Mouse (Mus musculus) embryo, embryonic 11 days (tissue): Measurements from ENCODE around the gene Tmem175.

Experiments used
- DNase-seq: peaks from one replicate; pipeline ENCODE4 v3.0.0-alpha.2; 2015

Gene Tmem175

DNA sequence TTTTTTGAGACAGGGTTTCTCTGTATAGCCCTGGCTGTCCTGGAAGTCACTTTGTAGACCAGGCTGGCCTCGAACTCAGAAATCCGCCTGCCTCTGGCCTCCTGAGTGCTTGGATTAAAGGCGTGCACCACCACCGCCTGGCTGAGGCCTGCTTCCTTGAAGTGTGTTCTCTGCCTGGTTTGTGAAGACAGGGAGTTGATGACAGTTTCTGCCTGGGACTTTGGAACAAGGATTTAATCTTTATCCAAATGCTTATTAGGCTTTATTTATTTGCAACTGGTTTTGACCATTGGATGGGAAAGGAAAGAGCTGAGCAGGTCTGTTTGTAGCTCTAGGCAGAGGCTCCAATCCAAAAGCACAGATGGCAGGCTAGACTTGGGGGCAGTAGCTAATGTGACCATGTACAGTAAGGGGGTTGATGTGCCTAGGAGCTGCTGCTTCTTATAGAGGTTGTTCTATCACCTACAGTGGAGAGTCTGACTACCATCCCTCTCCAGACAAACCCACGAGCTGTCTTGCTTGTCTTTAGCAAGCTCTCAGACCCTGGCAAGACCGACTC is 48.8 kb downstream of the Tmem175 start:
- no peak for DNase-seq

DNA sequence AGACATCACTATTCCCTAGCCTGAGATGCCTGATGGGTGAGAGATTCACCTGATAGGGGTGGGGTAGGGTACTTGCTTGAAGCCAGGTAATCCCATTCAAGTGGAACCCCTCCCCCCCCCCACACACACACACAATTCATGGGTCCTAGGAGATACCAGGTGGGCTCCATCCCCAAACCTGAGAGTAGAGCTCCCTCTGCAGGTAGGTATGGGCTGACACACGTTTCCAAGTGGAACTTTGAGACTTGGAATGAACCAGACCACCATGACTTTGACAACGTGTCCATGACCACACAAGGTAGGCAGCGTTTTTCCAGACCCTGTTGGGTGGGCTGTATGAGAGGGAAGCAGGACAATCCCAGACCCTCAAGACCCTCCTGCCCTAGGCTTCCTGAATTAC is 50.3 kb downstream of the Tmem175 start:
- DNase-seq = no peak

DNA sequence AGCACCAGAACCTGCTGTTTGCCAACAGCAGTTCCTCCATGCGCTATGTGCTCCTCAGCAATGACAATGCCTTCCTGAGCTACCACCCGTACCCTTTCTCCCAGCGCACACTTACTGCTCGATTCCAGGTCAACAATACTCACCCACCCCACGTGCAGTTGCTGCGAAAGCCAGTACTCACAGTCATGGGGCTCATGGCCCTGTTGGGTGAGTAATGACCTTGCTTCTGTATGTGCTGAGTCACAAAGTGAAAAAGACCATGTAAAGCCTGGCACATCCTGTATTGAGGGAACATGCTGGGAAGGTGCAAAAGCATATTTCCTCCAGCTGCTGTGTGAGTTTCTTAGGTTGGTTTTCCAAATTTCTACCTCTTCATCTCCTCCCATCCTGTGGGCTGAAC is 51.3 kb downstream of the Tmem175 start:
- no peak for DNase-seq

DNA sequence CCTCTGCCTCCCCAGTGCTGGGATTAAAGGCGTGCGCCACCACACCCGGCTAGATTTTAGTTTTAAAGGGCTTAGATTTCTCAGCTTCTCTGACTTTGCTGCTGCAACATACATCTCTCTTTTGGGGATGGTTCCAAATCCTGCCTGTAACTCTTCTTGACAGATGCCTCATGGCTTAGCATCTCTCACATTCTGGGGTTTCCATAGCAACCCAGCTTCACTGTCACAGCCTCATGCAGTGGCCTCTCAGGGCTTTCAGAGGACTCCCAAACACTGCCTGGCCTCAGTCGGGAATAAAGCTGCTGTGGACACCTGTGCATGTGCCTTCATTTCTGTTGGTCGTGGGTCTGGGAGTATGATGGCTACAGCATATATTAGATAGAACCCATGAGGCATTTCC is 59.5 kb downstream of the Tmem175 start:
- DNase-seq = no peak

DNA sequence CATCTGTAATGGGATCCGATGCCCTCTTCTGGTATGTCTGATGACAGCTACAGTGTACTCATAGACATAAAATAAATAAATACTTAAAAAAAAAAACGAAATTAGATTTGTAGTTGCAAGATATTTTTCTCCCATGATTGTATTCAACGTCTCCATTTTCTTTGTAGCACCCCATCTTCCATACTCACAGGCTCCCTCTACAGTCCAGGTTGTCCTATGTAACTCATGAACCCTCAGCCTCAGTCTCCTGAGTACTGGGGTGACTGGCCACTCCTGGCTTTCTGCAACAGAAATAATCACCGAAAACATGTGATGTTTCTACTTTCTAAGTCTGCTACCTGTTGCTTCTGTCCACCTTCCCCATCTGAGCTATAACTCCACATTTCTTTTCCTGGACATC is 61.6 kb downstream of the Tmem175 start:
- no peak for DNase-seq

DNA sequence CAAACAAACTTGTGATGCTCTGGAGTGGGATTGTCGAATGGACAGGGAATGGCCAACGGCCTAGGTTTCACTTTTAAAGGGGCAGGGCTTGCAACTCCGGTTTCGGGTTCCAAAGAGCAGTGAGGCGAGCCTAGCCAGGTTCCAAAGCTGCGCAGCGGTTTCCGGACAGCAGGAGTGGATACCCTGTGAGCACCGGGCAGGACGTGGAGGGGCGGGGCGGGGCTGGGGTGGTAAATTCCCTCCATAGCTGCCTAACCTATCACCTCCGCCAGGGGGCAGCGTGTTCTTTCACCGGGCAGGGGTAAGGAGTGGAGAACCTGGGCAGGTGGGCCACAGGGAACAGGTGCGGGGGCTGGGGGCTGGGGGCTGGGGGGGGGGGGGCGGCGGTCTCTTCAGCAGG is 62.7 kb downstream of the Tmem175 start, which contains the start of gene Fgfrl1:
Gene Fgfrl1 (plus strand): TSS at position 112 of the 400 bp plus-strand sequence.
- DNase-seq = peak; percentile 68

DNA sequence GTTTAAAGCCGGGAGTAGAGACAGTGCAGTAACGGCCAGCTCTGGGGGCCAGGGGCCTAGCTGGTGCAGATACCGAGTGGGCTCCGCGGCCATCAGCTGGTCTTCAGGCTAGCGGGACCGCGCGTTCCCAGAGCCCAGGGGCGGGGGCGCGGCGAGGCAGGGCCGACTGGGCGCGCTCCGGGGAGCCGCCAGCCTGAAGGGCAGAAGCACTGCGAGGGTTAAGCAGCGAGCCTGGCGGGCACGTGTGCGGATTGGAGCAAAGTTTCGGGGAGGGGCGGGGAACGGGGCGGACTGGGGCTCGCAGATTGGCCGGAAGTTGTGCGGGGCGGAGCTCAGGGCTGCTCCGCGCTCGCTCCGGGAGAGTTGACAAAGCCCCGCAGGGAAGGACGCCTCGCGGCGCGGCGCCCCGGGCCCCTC is 64.3 kb downstream of the Tmem175 start:
- DNase-seq = peak; percentile 97

DNA sequence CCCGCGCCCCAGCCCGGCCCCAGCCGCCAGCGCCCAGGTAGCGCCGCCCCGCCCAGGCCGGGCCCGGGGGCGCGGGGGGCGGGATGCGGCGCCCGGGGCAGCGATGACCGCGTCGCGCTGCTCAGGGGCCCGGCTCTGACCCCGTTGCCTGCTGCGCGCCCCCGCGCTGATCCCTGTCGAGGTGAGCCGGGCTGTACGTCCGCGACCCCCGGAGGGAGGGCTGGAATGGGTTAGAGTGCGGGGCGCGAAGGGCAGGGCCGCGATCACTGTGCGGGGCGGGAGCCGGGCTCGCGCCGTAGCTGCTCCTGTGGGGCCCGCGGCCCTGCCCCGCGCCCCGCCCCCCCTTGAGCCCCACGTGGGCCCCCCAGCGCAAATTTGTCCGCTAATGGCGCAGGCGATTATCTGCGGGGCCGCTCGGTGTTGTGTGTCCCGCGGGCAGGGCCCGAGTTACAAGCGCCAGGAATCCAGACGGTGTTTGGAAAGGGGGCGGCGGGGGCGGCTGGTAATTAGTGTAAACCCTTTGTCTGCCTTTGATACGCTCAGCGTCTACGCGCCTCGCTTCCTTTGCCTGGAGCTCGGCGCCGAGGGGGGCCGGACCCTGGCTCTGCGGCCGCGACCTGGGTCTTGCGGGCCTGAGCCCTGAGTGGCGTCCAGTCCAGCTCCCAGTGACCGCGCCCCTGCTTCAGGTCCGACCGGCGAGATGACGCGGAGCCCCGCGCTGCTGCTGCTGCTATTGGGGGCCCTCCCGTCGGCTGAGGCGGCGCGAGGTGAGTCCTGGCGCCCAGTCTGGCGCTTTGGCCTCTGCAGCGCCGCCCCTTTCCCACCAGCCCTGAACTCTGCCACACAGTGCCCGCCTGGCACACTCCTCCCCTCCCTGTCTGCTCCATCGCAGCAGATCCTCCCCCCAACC is 65.0 kb downstream of the Tmem175 start:
- DNase-seq = peak; percentile 67

DNA sequence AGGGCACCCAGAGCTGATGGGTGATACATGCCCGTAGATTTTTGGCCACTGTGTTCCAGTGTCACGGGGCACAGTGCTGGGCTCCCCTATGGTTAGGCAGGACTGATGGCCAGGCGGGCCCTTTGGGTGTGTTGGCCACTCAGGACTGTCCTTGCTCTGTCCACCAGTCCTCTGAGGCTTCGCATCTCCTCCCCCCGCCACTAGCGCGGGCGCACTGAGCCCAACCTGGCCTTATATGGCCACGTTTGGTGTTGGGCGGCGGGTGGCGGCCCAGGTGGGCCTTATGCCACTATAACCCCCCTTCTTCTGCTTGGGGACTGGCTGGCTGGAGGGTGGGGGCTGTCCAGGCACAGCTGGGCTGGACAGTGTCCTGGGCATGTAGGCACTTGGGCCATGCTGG is 66.3 kb downstream of the Tmem175 start:
- DNase-seq = no peak

DNA sequence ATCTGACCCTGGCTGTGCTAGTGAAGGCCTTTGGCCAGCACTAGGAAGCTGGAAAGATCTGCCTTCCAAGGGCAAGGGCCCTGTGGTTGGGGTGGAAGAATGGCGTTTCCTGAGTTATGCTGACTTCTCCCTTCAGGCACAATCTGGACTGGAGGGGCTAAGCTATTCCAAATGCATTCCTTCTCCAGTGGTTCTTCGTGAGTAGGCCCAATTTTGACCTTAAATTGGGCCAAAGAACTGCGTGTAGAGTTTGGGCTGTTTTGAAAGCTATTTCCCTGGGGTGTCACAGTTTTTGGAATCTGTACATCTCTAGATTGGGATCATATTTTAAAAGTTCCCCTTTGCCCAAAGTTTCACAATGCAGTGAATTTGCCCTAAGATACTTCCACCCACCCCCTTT is 67.0 kb downstream of the Tmem175 start:
- DNase-seq = no peak

DNA sequence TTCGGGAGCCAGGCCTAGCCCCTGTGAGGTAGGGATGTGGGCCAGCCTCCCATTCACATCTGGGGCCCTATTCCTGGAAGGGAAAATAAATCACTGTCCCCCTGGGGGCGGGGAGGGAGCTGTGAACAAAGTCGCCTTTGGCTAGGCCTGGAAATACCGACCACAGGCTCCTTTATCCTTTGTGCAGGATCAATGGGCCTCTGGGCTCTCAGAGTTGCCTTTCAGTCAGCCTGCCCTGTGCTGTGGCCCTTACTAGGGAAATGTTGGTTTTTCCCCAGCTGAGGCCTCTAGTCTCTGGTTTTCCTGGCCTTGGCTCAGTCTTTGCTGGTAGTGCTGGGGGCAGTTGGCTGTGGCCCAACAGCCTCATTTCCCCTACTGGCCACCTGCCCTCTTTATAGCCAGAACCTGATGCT is 67.8 kb downstream of the Tmem175 start:
- peak; percentile 78 for DNase-seq
